Mouse (Mus musculus) cerebellum, postnatal 25 days (tissue): ENCODE data around the gene Ksr2.
"Not testable (repeated sequence)": the region's sequence is repeated elsewhere in the genome, so short reads cannot be mapped to it uniquely, and the experiment has no call there.

Source experiments
- DNase-seq, 2 experiments: peaks; one replicate each; pipeline ENCODE4 v3.0.0; 2021; ENCODE audit warnings: mixed read lengths in 2 of 2

Ksr2 gene

GRCm38 (mm10) chr5:117413507-117414501 is at the start of gene Ksr2:
TSS of gene Ksr2 (plus strand) at chr5:117414000.
- DNase-seq: peak; percentile 93 to 95

DNA sequence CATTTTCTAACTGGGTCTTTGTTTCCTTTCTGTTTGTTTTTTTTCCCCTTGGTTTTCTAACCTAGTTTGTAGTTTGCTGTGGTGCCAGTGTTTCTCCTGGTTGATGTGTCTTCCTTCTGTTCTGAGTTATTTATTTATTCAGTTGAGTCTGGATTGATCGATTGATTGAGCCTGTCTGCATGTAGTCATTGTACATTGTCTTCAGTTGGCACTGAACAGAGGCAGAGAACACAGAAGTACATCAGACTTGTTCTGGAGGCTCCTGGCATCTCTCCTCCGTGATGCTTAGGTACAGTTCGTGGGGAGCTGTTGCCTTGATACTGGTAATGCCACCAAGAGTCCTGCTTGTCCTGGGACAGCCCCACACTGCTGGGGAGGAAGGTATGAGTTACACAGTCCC is 49.0 kb upstream of the Ksr2 start:
- no peak for DNase-seq

- DNase-seq: no peak
These were observed 47.8 kb upstream of the Ksr2 start for GRCm38 (mm10) chr5:117365904-117366561.

DNA sequence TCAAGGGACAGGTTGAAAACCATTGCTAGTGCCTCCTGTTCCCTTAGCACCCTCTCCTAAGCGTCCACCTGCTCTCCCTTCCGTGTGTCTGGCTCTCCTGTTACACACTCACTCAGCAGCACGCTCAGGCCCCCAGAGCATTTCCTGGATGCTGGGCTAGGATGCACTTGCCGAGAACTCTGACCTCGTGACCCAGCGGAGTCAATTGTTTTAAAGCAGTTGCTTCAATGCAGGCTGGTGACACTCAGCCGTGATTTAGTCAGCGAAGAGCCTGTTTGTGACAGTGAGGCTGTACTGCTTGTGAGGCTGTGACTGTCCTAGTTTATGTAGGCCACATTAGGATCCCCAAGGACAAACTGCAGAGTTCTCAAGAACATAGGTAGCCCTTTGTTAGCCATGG is 46.6 kb upstream of the Ksr2 start:
- no peak for DNase-seq

DNA sequence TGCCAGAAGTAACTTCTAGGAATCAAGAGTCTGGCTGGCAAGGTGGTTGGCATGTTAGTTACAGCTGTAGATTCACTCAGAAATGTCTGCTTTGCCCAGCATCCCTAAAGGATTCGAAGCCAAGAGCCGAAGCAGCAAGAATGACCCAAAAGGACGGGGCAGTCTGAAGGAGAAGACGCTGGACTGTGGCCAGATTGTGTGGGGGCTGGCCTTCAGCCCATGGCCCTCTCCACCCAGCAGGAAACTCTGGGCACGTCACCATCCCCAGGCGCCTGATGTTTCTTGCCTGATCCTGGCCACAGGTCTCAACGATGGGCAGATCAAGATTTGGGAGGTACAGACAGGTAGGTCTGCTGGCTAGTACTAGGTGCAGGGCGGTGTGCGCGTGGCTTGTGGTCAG is 43.2 kb upstream of the Ksr2 start:
- DNase-seq: peak in 1 of 2 experiments; percentile 47

GRCm38 (mm10) chr5:117373418-117373817 is 40.4 kb upstream of the Ksr2 start:
- DNase-seq: no peak

DNA sequence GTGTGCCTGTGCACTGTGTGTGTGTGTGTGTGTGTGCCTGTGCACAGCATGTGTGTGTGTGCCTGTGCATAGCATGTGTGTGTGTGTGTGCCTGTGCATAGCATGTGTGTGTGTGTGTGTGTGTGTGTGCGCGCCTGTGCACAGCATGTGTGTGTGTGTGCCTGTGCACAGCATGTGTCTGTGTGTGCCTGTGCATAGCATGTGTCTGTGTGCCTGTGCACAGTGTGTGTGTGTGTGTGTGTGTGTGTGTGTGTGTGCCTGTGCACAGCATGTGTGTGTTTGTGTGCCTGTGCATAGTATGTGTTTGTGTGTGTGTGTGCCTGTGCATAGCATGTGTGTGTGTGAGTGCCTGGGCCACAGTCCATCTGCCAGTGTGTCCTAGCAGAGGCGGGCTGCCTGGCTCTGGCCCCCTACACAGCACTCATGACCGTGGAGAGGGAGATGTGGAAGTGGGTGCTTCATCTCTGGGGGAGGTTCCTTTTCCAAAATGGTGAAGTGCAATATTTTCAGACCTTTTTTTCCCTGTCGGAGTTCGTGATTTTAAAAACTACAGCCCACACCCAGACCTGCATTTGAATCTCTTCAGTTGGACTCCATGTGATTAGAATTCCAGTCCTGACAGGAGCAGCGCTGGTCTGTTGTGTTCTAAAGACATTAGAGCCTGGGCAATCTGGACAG is 39.3 kb upstream of the Ksr2 start:
- DNase-seq: no peak

DNA sequence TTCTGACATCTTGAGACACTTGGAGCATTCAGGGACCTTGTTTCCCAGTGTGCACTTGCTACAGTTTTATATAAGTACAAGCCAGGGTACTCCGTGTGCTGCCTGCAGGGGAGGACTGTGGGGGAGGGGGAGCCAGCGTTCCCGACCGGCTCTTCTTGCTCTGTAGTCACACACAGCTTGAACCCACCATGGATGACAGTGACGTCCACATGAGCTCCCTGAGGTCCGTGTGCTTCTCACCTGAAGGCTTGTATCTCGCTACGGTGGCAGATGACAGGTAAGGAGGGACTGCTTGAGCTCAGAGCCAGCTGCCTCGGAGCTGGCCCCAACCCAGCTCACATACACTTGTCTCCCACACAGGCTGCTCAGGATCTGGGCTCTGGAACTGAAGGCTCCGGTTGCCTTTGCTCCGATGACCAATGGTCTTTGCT is 37.5 kb upstream of the Ksr2 start:
- DNase-seq: no peak

GRCm38 (mm10) chr5:117377731-117378130 is 36.1 kb upstream of the Ksr2 start:
- not testable (repeated sequence) for DNase-seq

- no peak for DNase-seq
These were observed 33.6 kb upstream of the Ksr2 start for GRCm38 (mm10) chr5:117380199-117380598.

DNA sequence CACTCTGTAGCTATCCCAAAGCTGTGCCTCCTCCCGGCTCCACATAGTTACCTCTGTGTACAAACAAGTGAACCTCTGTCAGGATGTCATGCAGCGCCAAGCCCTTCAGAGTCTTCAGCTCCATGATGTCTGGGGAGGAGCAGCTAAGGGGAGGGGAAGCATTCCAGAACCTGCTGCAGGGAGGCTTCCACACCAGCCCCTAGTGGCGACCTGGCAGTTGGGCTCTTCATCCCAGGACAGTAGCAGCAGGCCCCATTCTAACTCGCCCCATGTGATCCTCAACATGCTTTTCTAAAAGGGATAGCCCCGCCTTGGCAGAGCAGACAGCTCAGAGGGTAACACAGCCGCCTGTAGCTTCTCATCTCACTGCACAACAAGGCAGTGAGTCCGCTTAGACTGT is 32.0 kb upstream of the Ksr2 start:
- DNase-seq: no peak

DNA sequence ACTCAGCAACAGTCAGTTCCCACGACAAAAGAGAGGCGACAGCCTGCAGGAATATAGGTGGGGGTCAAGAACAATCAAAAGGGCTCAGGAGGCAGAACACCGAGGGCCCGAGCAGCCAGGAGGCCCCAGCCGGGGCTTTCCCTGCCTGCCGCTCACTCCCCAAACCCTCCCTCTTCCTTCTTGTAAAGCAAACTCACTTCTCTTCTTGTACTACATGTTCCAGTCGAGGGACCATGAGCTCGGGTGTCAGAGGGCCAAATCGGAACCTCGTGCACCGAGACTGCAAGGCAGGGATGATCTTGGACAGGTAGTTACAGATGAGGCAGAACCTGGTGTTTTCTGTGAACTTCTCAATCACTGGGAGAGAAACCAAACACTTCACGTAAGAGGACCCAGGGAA is 30.6 kb upstream of the Ksr2 start:
- no peak for DNase-seq

GRCm38 (mm10) chr5:117388296-117388751 is 25.5 kb upstream of the Ksr2 start:
- DNase-seq: peak; percentile 60 to 70

DNA sequence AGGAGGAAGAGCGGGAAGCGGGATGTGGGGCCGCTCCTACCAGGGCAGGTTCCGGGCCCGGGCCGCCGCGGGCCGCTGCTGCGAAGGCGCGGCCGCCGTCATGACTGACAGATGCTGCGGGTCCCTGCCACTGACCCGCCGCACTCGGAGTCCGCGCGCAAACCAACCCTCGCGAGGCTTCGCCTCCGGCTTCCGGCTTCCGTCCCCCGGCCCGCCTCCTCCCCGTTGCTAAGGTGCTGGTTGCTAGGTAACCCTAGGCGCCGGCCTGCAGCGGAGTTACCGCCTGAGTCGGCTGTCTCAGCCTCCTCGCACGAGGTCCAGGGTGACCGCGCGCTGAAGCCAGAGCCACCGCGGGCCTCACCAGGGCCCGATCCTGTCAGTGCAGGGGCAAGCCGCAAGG is 24.9 kb upstream of the Ksr2 start, which contains the start of gene Rfc5:
Gene Rfc5 (minus strand): TSS at position 171 of the 400 bp plus-strand sequence.
- DNase-seq: peak; percentile 92 to 96

DNA sequence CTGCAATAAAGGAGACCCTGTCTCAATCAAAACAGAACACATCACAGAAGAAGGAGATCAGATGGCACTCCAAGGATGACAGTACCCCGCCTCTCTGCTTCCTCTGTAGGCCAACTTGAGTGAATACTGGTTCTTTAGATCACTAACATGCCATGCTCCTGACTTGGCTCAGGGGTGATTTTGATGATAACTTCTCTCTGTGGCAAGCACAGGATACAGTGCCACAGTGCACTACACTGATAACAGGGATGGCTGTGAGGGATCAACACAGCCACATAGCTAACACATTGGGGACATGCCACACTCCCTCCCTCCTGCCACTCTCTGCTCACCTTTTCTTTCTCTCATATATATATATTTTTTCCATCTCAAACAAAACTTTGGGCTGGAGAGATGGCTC is 22.9 kb upstream of the Ksr2 start:
- DNase-seq: no peak

DNA sequence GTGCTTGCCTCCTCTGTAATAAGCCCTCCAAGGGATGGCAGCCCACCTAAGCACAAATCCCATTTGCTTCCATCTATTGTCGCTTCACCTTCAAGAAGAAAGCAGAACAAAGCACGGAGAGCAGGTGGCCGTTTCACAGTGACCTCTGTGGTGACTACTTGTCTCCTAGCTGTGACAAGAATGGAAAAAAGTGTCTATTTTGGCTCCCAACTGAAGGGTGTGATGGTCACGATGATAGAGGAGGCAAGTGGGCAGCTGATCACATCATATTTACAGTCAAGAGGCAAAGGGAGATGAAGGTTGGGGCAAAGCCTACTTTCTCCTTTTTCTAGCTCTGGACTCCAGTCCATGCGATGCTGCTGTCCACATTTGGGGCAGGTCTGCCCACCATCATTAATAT is 18.0 kb upstream of the Ksr2 start:
- DNase-seq: no peak

DNA sequence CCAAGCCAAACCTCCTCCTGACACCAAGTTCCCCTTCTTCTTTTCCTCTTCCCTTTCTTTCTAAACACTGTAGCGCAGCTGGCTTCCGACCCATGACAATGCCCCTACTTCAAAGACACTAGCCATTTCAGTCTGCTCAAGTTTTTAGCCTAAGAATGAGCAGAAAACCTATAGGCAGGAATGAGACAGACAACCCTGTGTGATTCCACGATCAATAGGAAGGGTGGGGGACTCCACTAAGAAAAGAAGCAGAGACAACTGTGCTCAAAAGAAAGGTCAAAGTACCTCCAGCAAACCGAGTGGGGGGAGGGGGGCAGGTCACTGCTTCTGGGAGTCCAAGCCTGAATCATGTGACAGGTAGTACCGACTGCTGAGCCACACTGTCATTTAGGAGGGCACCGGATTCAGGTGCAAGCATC is 17.2 kb upstream of the Ksr2 start:
- no peak for DNase-seq

DNA sequence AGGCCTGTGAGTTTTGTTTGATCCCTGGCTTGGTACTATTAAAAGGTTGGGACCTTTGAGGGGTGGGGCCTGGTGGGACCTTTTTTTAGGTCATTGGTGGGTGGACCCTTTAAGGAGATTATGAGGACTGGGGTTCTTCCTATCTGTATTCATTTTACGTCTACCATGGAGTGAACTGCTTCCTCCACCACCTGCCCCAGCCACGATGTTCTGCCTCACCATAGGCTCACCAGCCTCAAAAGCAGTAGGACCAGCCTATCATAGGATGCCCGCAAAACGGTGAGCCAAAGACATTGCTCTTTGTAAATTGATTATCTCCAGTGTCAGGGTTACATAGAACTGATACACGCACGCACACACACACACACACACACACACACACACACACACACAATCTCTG is 16.4 kb upstream of the Ksr2 start:
- no peak for DNase-seq

DNA sequence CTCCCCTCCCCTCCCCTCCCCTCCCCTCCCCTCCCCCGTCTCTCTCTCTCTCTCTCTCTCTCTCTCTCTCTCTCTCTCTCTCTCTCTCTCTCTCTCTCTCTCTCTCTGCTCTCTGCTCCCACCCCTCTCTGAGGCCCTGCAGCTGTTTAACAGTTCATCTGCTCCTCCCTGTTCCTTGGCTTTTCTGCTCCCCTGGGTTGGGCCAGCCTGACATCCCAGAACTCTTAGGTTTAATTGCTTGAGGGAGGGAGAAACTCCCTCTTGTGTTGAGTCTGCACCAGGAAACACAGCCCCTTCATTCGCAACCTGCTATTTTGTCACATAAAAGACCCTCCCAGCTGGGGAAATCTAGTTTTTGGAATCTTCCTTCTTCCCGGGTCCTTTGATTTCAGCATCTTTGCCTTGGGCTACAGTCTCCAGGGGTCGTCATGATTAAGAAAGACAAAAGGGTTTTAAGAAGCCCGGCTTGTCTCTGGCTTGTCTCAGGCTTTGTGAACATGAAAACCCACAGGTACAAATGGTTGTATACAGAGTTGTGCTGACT is 15.7 kb upstream of the Ksr2 start:
- DNase-seq: no peak

GRCm38 (mm10) chr5:117399281-117399680 is 14.5 kb upstream of the Ksr2 start:
- no peak for DNase-seq

- DNase-seq: no peak
These were observed 10.2 kb upstream of the Ksr2 start for GRCm38 (mm10) chr5:117403609-117404008.

DNA sequence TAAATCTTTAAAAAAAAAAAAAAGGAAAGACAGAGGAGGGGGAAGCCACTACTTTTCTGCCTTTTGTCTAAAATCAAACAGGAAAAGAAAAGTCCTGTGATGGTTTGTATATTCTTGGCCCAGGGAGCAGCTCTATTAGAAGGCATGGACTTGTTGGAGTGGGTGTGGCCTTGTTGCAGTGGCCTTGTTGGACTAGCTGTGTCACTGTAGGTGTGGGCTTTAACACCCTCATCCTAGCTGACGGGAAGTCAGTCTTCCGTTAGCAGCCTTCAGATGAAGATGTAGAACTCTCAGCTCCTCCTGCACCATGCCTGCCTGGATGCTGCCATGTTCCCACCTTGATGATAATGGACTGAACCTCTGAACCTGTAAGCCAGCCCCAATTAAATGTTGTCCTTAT is 9.1 kb upstream of the Ksr2 start:
- not testable (repeated sequence) for DNase-seq

DNA sequence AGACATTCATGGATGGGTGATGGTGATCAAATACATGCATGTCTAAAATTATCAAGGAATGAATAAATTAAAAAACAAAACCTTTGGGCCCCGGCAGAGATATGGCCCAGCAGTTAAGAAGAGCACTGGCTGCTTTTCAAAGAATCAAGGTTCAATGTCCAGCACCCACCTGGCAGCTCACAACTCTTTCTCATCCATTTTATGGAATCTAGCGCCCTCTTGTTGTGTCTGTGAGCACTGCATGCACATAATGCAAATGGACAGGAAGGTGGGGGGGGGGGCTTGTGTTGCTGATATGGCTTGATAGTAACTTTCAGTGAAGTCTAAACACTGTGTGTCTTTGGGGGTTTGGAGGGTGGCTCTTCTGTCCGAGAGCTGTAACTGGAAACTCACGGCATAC is 5.6 kb upstream of the Ksr2 start:
- DNase-seq: peak; percentile 40 to 66
